Mouse (Mus musculus): ENCODE measurements at regions not wholly inside any gene's neighbourhood (a gene's known extent, or its start where the extent isn't known, plus 50 kb on each side); places are given as distances from the start of the nearest gene placed in this dataset.

DNA sequence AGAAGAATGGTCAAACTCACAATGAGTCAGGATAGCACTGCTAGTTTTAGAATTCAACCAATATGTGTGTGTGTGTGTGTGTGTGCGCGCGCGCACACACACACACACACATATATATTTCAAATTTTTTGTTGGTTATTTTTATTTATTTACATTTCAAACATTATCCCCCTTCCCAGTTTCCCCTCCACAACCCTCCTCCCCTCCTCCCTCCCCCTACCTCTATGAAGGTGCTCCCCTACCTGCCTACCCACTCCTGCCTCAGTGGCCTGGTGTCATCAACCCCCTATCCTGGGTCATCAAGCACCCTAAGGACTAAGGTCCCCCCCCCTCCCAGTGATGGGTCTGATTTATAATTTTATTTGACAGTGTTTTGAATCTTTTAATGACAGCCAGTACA, 258.4 kb upstream of the Fign start:
- TF ChIP-seq CTCF (IDR thresholded peaks at IDR 0.05) (no peak), EP300 (IDR thresholded peaks at IDR 0.05) (no peak)
